Mouse (Mus musculus) c-Kit-negative CD71-positive TER-119-positive erythroid progenitor cells, embryonic 14.5 days (primary cell): ENCODE data around the gene Dennd1a.

Source experiments
- DNase-seq: peaks from one replicate; pipeline ENCODE4 v3.0.0-alpha.2; 2013; ENCODE audit warnings: low read depth, low spot score

The Dennd1a gene

GRCm38 (mm10) chr2:37818761-37819525 is 468.2 kb downstream of the Dennd1a start:
- DNase-seq = no peak

GRCm38 (mm10) chr2:37815676-37816075 is 471.5 kb downstream of the Dennd1a start:
- peak; percentile 50 for DNase-seq

GRCm38 (mm10) chr2:37814820-37815361 is 472.3 kb downstream of the Dennd1a start:
- DNase-seq = no peak

- DNase-seq = no peak
Observed at GRCm38 (mm10) chr2:37812401-37812800, 474.8 kb downstream of the Dennd1a start.

- no peak for DNase-seq
Observed at GRCm38 (mm10) chr2:37811682-37812081, 475.5 kb downstream of the Dennd1a start.

- DNase-seq = peak; percentile 24
Observed at GRCm38 (mm10) chr2:37802610-37803212, 484.5 kb downstream of the Dennd1a start.

GRCm38 (mm10) chr2:37801687-37802086 is 485.5 kb downstream of the Dennd1a start:
- DNase-seq = no peak

- DNase-seq = no peak
Observed at GRCm38 (mm10) chr2:37799137-37799536, 488.1 kb downstream of the Dennd1a start.

GRCm38 (mm10) chr2:37797046-37797445 is 490.1 kb downstream of the Dennd1a start:
- DNase-seq = no peak

GRCm38 (mm10) chr2:37796021-37796420 is 491.2 kb downstream of the Dennd1a start:
- no peak for DNase-seq

GRCm38 (mm10) chr2:37791340-37791739 is 495.9 kb downstream of the Dennd1a start:
- no peak for DNase-seq

- DNase-seq = no peak
Observed at GRCm38 (mm10) chr2:37790738-37791137, 496.5 kb downstream of the Dennd1a start.

- DNase-seq = no peak
Observed at GRCm38 (mm10) chr2:37789995-37790394, 497.2 kb downstream of the Dennd1a start.

GRCm38 (mm10) chr2:37789029-37789428 is 498.2 kb downstream of the Dennd1a start:
- DNase-seq = no peak

- no peak for DNase-seq
Observed at GRCm38 (mm10) chr2:37788176-37788962, 498.8 kb downstream of the Dennd1a start.

- no peak for DNase-seq
Observed at GRCm38 (mm10) chr2:37786461-37786860, 500.7 kb downstream of the Dennd1a start.

- no peak for DNase-seq
Observed at GRCm38 (mm10) chr2:37784473-37784872, 502.7 kb downstream of the Dennd1a start.

GRCm38 (mm10) chr2:37782002-37782401 is 505.2 kb downstream of the Dennd1a start:
- no peak for DNase-seq

- DNase-seq = no peak
Observed at GRCm38 (mm10) chr2:37781421-37781820, 505.8 kb downstream of the Dennd1a start.

- DNase-seq = peak; percentile 74
Observed at GRCm38 (mm10) chr2:37780270-37780929, 506.8 kb downstream of the Dennd1a start.

- DNase-seq = no peak
Observed at GRCm38 (mm10) chr2:37777958-37778720, 509.1 kb downstream of the Dennd1a start.
